Mouse (Mus musculus) small intestine, adult 2 months (tissue): ENCODE measurements around the gene Kctd20. TPM values are rescaled to one million over a fixed set of nuclear protein-coding genes. Genes with fewer than 3 reads are reported as not detected.

Source experiments
- H3K27ac ChIP-seq: fragments of 200-500 bp; 2 replicates; pipeline ENCODE4 v1.5.1; 2012; ENCODE audit warnings: low read depth, low read length, control low read depth, inconsistent platforms; ENCODE audit not compliant: insufficient read depth
- H3K27me3 ChIP-seq: fragments of 200-500 bp; 2 replicates; pipeline ENCODE4 v1.6.1; 2012; ENCODE audit warnings: mild to moderate bottlenecking, moderate library complexity, low read length, inconsistent platforms; ENCODE audit not compliant: control insufficient read depth, insufficient read depth
- H3K36me3 ChIP-seq: fragments of 200-500 bp; 2 replicates; pipeline ENCODE4 v1.6.1; 2012; ENCODE audit warnings: mild to moderate bottlenecking, low read length, control low read depth, inconsistent platforms; ENCODE audit not compliant: control insufficient read depth, insufficient read depth
- H3K4me1 ChIP-seq: fragments of 200-500 bp; 2 replicates; pipeline ENCODE4 v1.6.1; 2012; ENCODE audit warnings: low read length, inconsistent platforms, mixed read lengths; ENCODE audit not compliant: control insufficient read depth, insufficient read depth, insufficient read length
- H3K4me3 ChIP-seq: fragments of 200-500 bp; 2 replicates; pipeline ENCODE4 v1.5.1; 2012; ENCODE audit warnings: low read depth, mild to moderate bottlenecking, control low read depth, inconsistent platforms, low read length, moderate library complexity
- CTCF ChIP-seq: fragments of 200-500 bp; IDR thresholded peaks from 2 replicates; pipeline ENCODE4 v1.5.1; 2012; ENCODE audit warnings: low read depth, mild to moderate bottlenecking, control low read depth, inconsistent platforms, low read length, moderate library complexity, mixed read lengths; ENCODE audit not compliant: insufficient replicate concordance, insufficient read length; ENCODE audit errors: extremely low read depth
- POLR2A ChIP-seq: fragments of 200-500 bp; IDR thresholded peaks from 2 replicates; pipeline ENCODE4 v1.6.1; 2012; ENCODE audit warnings: low read depth, mild to moderate bottlenecking, control low read depth, inconsistent platforms, low read length, moderate library complexity
- WGBS: fragments of 180-500 bp; shearing (Covaris S2); methylation state at CpG from one replicate; pipeline ENCODE4 v1.1.7; 2018; 5-methylcytosine and 5-hydroxymethylcytosine counted together
- polyA plus RNA-seq: library from polyadenylated mRNA; depleted of rRNA; stranded (reverse); fragments of >200 nt; gene quantifications from 2 replicates; pipeline ENCODE4 v1.2.3, GENCODE M21; 2012

The Kctd20 gene
- polyA plus RNA-seq, 1 experiment, result 36.3 TPM

DNA sequence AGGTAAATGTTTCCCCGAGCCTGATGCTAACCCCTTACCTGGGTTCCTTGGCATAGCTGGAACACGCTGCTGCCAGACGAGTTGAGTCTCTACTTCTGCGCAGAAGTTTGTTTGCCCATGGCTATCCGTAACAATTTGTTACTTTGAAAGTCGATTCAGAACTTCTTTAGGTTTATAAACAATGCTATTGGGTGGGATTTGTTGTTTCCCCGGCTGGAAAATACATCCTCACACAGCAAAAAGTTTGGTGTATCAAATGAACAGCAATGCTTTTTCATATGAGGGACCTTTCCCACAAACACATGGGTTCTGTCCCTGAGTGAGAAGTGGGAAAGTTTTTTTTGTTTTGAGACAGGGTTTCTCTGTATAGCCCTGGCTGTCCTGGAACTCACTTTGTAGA is 8.0 kb upstream of the Kctd20 start, which contains the start of gene Pxt1:
Pxt1 (minus strand) TSS at position 101 of the 400 bp plus-strand sequence.
- Histone ChIP-seq H3K27me3 (no peaks in the 10 kb centered on the region), H3K27ac (no peak within 1 kb of the TSS), H3K36me3 (no peaks in the 10 kb centered on the region), H3K4me1 (no peaks in the 10 kb centered on the region), H3K4me3 (no peak within 1 kb of the TSS)
- 85% methylated on average over 7 of the region's 7 CpGs for WGBS
- no peak for TF ChIP-seq CTCF
- TF ChIP-seq POLR2A, result no peak

DNA sequence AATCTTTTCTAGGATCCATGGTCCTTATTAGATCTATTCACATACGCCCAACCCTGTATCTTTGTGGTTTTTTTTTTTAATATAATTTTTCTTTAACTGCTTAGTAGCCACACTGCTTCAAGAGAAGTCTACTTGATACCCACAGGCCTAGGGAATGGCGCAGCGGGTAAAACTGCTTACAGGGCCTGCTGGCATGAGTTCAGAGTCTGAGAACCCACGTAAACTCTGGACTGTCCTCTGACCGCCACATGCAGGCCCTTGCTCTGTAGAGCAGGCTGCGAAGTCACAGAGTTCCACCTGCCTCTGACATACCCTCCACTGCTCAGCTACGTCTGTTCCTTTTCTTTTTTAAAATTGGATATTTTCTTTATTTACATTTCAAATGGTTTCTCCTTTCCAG is 7.3 kb upstream of the Kctd20 start:
- Histone ChIP-seq H3K27me3 (no peaks in the 10 kb centered on the region), H3K27ac (no peak overlapping the region), H3K4me1 (no peaks in the 10 kb centered on the region), H3K36me3 (no peaks in the 10 kb centered on the region), H3K4me3 (no peak overlapping the region)
- WGBS, result 85% methylated on average over 7 of the region's 7 CpGs
- TF ChIP-seq POLR2A, result no peak
- no peak for TF ChIP-seq CTCF

GRCm38 (mm10) chr17:28947011-28947939 is 4.5 kb upstream of the Kctd20 start:
- H3K27me3 ChIP-seq, result no peaks in the 10 kb centered on the region
- H3K4me3 ChIP-seq, result no peak overlapping the region
- 90% methylated on average over 19 of the region's 19 CpGs for WGBS
- H3K4me1 ChIP-seq, result peaks cover 4% of the 10 kb centered on the region; the same call in 1 of the 2 replicates
- no peak overlapping the region for H3K27ac ChIP-seq
- H3K36me3 ChIP-seq, result no peaks in the 10 kb centered on the region
- TF ChIP-seq POLR2A (no peak), CTCF (no peak)

DNA sequence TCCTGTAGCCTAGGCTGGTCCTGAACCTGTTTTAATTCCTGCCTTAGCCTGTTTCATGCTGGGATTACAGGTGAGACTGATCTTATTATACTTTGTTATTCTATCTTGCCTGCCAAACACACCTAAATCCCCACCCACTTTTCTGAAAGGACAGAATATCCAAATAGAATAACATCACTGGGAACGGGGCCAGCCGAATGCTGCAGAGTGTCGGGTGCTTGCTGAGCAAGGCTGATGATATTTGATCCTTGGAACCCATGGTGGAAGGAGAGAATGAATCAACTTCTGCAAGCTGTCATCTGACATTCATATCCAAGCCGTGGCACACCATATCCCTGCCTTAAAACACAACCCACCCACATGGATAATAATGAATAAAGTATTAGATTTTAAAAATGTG is 3.1 kb upstream of the Kctd20 start:
- H3K27ac ChIP-seq, result no peak overlapping the region
- no peaks in the 10 kb centered on the region for H3K27me3 ChIP-seq
- no peaks in the 10 kb centered on the region for H3K36me3 ChIP-seq
- WGBS, result 50% methylated on average over 4 of the region's 4 CpGs
- no peak overlapping the region for H3K4me3 ChIP-seq
- TF ChIP-seq CTCF (no peak), POLR2A (no peak)
- H3K4me1 ChIP-seq, result peaks cover 4% of the 10 kb centered on the region; the same call in 1 of the 2 replicates

DNA sequence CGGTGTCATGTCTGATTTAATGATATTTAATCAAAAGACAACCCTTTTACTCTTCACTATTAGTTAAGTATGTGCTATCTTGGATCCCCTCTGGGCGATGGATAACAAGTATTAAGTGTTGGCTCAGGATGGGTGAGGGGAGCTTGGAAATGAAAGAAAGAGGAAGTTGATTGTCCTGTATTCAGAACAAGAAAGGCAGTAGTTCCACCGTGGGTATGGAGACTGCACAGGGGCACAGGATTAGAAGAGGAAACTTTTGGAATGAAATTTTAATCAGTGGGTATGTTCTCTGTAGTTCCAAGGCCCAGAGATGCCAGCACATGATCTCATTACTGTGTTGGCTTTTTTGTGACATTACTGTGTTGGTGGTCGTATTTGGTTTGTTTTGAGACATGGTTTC is 999 bp upstream of the Kctd20 start:
- Histone ChIP-seq H3K27ac (no peak overlapping the region), H3K36me3 (no peaks in the 10 kb centered on the region), H3K4me1 (peaks cover 4% of the 10 kb centered on the region; the same call in 1 of the 2 replicates), H3K4me3 (no peak overlapping the region), H3K27me3 (no peaks in the 10 kb centered on the region)
- 76% methylated on average over 4 of the region's 4 CpGs for WGBS
- no peak for TF ChIP-seq CTCF
- no peak for TF ChIP-seq POLR2A

DNA sequence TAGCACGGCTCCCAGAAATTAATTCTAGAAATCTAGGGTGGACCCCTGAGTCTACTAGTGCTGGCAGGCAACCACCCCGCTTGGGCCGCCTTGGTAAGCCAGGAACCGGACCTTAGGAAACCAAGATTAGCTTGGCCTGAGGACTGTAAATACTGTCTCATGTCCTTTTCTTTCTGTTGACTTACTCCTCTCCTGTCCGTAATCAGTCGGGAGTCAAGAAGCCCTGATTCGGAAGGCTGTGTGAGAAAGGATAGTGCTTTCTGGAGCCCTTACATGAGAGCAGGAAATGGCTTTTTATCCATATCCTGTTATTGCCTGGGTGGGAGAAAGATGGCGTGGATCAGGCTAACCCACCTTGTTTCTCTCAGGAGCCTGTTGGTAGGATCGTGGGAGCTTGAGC is 1.5 kb downstream of the Kctd20 start:
- 3% methylated on average over 9 of the region's 9 CpGs for WGBS
- no peaks in the 10 kb centered on the region for H3K27me3 ChIP-seq
- no peaks in the 10 kb centered on the region for H3K36me3 ChIP-seq
- peaks cover 4% of the 10 kb centered on the region; the same call in 1 of the 2 replicates for H3K4me1 ChIP-seq
- H3K4me3 ChIP-seq, result peak overlapping the region; percentile 58
- H3K27ac ChIP-seq, result peak overlapping the region; percentile 89; the same call in 1 of the 2 replicates
- TF ChIP-seq POLR2A (no peak), CTCF (no peak)

GRCm38 (mm10) chr17:28954416-28954815 is 2.7 kb downstream of the Kctd20 start:
- TF ChIP-seq CTCF (no peak), POLR2A (no peak)
- 92% methylated on average over 9 of the region's 9 CpGs for WGBS

More at GRCm38 (mm10) chr17:28954416-28954815, 2.7 kb downstream of the Kctd20 start:
- no peaks in the 10 kb centered on the region for H3K36me3 ChIP-seq
- no peak overlapping the region for H3K4me3 ChIP-seq
- H3K27ac ChIP-seq, result no peak overlapping the region
- H3K27me3 ChIP-seq, result no peaks in the 10 kb centered on the region
- H3K4me1 ChIP-seq, result peaks cover 4% of the 10 kb centered on the region; the same call in 1 of the 2 replicates
